Mouse (Mus musculus): ENCODE results near the gene Olfr1009. TPM values are rescaled to one million over a fixed set of nuclear protein-coding genes. Genes with fewer than 3 reads are reported as not detected.

The Olfr1009 gene
- polyA plus RNA-seq, 1 experiment from 2014 or later: not detected

DNA sequence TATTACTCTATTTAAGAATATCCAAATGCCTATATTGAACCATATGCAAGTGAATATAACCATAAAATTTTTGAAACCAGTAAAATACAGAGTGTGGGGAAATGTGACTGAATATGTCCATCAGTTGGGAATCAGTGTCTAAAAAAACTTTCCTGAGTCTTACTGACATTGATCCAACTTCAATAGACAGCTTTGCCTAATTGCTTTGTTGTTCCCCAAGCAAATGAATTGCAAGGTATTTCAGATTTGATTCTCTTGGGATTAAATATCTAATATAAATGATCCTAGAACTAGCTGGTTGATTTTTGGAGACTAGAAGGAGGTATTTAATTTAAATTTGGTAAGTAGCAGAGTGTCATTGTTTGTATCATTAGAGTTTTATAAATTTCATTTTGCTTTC lies 57.2 kb downstream of the Olfr1009 start, which contains the start of gene Olfr1014:
Olfr1014 (plus strand) TSS at position 301 of the 400 bp plus-strand sequence.
- no peaks in the 10 kb centered on the region for H3K4me1 ChIP-seq (ENCODE audit: control insufficient read depth, insufficient read depth, low read length)
- H3K27ac ChIP-seq (ENCODE audit: low read length): no peak within 1 kb of the TSS
- ATAC-seq: no peak
- H3K36me3 ChIP-seq (ENCODE audit: control insufficient read depth, insufficient read depth, low read length): no peaks in the 10 kb centered on the region
- no peak within 1 kb of the TSS for H3K4me2 ChIP-seq (ENCODE audit: low read length)
- no peaks in the 10 kb centered on the region for H3K27me3 ChIP-seq (ENCODE audit: control insufficient read depth, insufficient read depth, low read depth, low read length)
- H3K9me3 ChIP-seq (replicated peaks; ENCODE audit: control insufficient read depth, low read length, poor library complexity, severe bottlenecking): no peaks in the 10 kb centered on the region
- H3K4me3 ChIP-seq (ENCODE audit: low read depth, low read length): no peak within 1 kb of the TSS
- no peak within 1 kb of the TSS for H3K9ac ChIP-seq (ENCODE audit: low read depth, low read length)

Other genes starting within 250 kb of the Olfr1009 start
- gene 4833423E24Rik, start 196.4 kb upstream of the Olfr1009 start, polyA plus RNA-seq (2015; fragmentation: Nextera tagmentation; extraction: Ambion mirVana): 0.26 and 0.28 TPM in 2 replicates
- gene Olfr996, start 136.2 kb upstream of the Olfr1009 start, polyA plus RNA-seq (2015; fragmentation: Nextera tagmentation; extraction: Ambion mirVana): not detected in 2 replicates
- gene Olfr998, start 126.5 kb upstream of the Olfr1009 start, polyA plus RNA-seq (2015; fragmentation: Nextera tagmentation; extraction: Ambion mirVana): not detected in 2 replicates
- gene Olfr1000, start 103.5 kb upstream of the Olfr1009 start, polyA plus RNA-seq (2015; fragmentation: Nextera tagmentation; extraction: Ambion mirVana): not detected in 2 replicates
- not detected in 2 replicates for gene Olfr1002, start 64.7 kb upstream of the Olfr1009 start, polyA plus RNA-seq (2015; fragmentation: Nextera tagmentation; extraction: Ambion mirVana)
- not detected in 2 replicates for gene Olfr154, start 51.0 kb upstream of the Olfr1009 start, polyA plus RNA-seq (2015; fragmentation: Nextera tagmentation; extraction: Ambion mirVana)
- gene Olfr1006, start 36.7 kb upstream of the Olfr1009 start, polyA plus RNA-seq (2015; fragmentation: Nextera tagmentation; extraction: Ambion mirVana): not detected in 2 replicates
- gene Olfr1008, start 26.0 kb upstream of the Olfr1009 start, polyA plus RNA-seq (2015; fragmentation: Nextera tagmentation; extraction: Ambion mirVana): not detected in 2 replicates
- not detected in 2 replicates for gene Olfr1012, start 47.3 kb downstream of the Olfr1009 start, polyA plus RNA-seq (2015; fragmentation: Nextera tagmentation; extraction: Ambion mirVana)
- gene Olfr1013, start 51.7 kb downstream of the Olfr1009 start, polyA plus RNA-seq (2015; fragmentation: Nextera tagmentation; extraction: Ambion mirVana): not detected in 2 replicates
- not detected in 2 replicates for gene Olfr1014, start 57.3 kb downstream of the Olfr1009 start, polyA plus RNA-seq (2015; fragmentation: Nextera tagmentation; extraction: Ambion mirVana)
- not detected in 2 replicates for gene Olfr1015, start 66.6 kb downstream of the Olfr1009 start, polyA plus RNA-seq (2015; fragmentation: Nextera tagmentation; extraction: Ambion mirVana)
- gene Olfr1016, start 87.1 kb downstream of the Olfr1009 start, polyA plus RNA-seq (2015; fragmentation: Nextera tagmentation; extraction: Ambion mirVana): not detected in 2 replicates
- gene Olfr1018, start 103.1 kb downstream of the Olfr1009 start, polyA plus RNA-seq (2015; fragmentation: Nextera tagmentation; extraction: Ambion mirVana): not detected in 2 replicates
- gene Olfr1019, start 130.1 kb downstream of the Olfr1009 start, polyA plus RNA-seq (2015; fragmentation: Nextera tagmentation; extraction: Ambion mirVana): not detected in 2 replicates
- not detected in 2 replicates for gene Olfr1020, start 131.6 kb downstream of the Olfr1009 start, polyA plus RNA-seq (2015; fragmentation: Nextera tagmentation; extraction: Ambion mirVana)
- gene Olfr1022, start 153.2 kb downstream of the Olfr1009 start, polyA plus RNA-seq (2015; fragmentation: Nextera tagmentation; extraction: Ambion mirVana): not detected in 2 replicates
- not detected in 2 replicates for gene Olfr1023, start 170.2 kb downstream of the Olfr1009 start, polyA plus RNA-seq (2015; fragmentation: Nextera tagmentation; extraction: Ambion mirVana)
- gene Olfr1024, start 189.6 kb downstream of the Olfr1009 start, polyA plus RNA-seq (2015; fragmentation: Nextera tagmentation; extraction: Ambion mirVana): not detected in 2 replicates
- not detected in 2 replicates for gene Olfr1025-ps1, start 199.8 kb downstream of the Olfr1009 start, polyA plus RNA-seq (2015; fragmentation: Nextera tagmentation; extraction: Ambion mirVana)
- not detected in 2 replicates for gene Olfr1026, start 206.1 kb downstream of the Olfr1009 start, polyA plus RNA-seq (2015; fragmentation: Nextera tagmentation; extraction: Ambion mirVana)
- gene Olfr1028, start 235.0 kb downstream of the Olfr1009 start, polyA plus RNA-seq (2015; fragmentation: Nextera tagmentation; extraction: Ambion mirVana): not detected in 2 replicates

Data from midbrain, embryonic 16.5 days (tissue).